Mouse (Mus musculus) spleen, adult 2 months (tissue): ENCODE measurements around the gene Slc27a5. TPM values are rescaled to one million over a fixed set of nuclear protein-coding genes. Genes with fewer than 3 reads are reported as not detected.

ENCODE experiments used
- DNase-seq, 2 experiments: peaks; one replicate each; pipeline versions ENCODE4 v3.0.0 to v3.0.0-alpha.2; 2012 to 2021; ENCODE audit warnings: low spot score in 2 of 2, low read depth in 1 of 2
- H3K27ac ChIP-seq: fragments of 200-500 bp; 2 replicates; pipeline ENCODE4 v1.5.1; 2012; ENCODE audit warnings: low read length, inconsistent platforms; ENCODE audit not compliant: insufficient read depth
- H3K27me3 ChIP-seq: fragments of 200-500 bp; 2 replicates; pipeline ENCODE4 v1.6.1; 2012; ENCODE audit warnings: mild to moderate bottlenecking, moderate library complexity, low read length, inconsistent platforms; ENCODE audit not compliant: control insufficient read depth, insufficient read depth
- H3K36me3 ChIP-seq: fragments of 200-500 bp; 2 replicates; pipeline ENCODE4 v1.6.1; 2012; ENCODE audit warnings: mild to moderate bottlenecking, low read length, inconsistent platforms; ENCODE audit not compliant: control insufficient read depth, insufficient read depth
- H3K4me1 ChIP-seq: fragments of 200-500 bp; 2 replicates; pipeline ENCODE4 v1.6.1; 2011; ENCODE audit warnings: inconsistent platforms; ENCODE audit not compliant: control insufficient read depth, insufficient read depth, insufficient read length
- H3K4me3 ChIP-seq: fragments of 200-500 bp; 2 replicates; pipeline ENCODE4 v1.5.1; 2011; ENCODE audit warnings: mild to moderate bottlenecking, inconsistent platforms; ENCODE audit not compliant: insufficient read depth, insufficient read length; ENCODE audit errors: extremely low read depth
- CTCF ChIP-seq: fragments of 200-500 bp; IDR thresholded peaks from 2 replicates; pipeline ENCODE4 v1.5.1; 2011; ENCODE audit warnings: mild to moderate bottlenecking, inconsistent platforms; ENCODE audit not compliant: insufficient read depth, insufficient read length, insufficient replicate concordance; ENCODE audit errors: extremely low read depth
- POLR2A ChIP-seq: fragments of 200-500 bp; IDR thresholded peaks from 2 replicates; pipeline ENCODE4 v1.6.1; 2011; ENCODE audit warnings: low read depth, low read length, inconsistent platforms
- WGBS: fragments of 180-500 bp; shearing (Covaris S2); methylation state at CpG from one replicate; pipeline ENCODE4 v1.1.7; 2018; 5-methylcytosine and 5-hydroxymethylcytosine counted together
- polyA plus RNA-seq: library from polyadenylated mRNA; depleted of rRNA; stranded (reverse); fragments of >200 nt; gene quantifications from 2 replicates; pipeline ENCODE4 v1.2.3, GENCODE M21; 2012

The Slc27a5 gene
- polyA plus RNA-seq, 1 experiment = 0.21 TPM

DNA sequence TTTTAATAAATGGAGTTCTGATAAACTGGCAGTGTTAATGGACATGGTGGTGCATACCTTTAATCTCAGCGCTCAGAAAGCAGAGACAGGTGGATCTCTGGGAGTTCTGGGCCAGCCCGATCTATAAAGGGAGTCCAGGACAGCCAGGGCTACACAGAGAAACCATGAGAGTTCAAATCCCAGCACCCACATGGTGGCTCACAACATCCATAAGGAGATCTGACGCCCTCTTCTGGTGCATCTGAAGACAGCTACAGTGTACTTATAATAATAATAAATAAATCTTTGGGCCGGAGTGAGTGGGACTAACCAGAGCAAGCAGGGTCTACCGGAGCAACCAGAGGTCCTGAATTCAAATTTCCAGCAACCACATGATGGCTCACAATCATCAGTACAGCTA is 5.4 kb upstream of the Slc27a5 start:
- H3K36me3 ChIP-seq = peaks cover 14% of the 10 kb centered on the region
- H3K4me3 ChIP-seq = no peak overlapping the region
- H3K27ac ChIP-seq = no peak overlapping the region
- 89% methylated on average over 5 of the region's 5 CpGs for WGBS
- H3K4me1 ChIP-seq = no peaks in the 10 kb centered on the region
- no peaks in the 10 kb centered on the region for H3K27me3 ChIP-seq
- no peak for DNase-seq
- no peak for TF ChIP-seq CTCF
- no peak for TF ChIP-seq POLR2A

- WGBS = 82% methylated on average over 1 of the region's 1 CpGs
- no peak for TF ChIP-seq POLR2A
- no peak for TF ChIP-seq CTCF
- H3K4me3 ChIP-seq = no peak overlapping the region
- peaks cover 5% of the 10 kb centered on the region for H3K36me3 ChIP-seq
- no peaks in the 10 kb centered on the region for H3K27me3 ChIP-seq
- no peak for DNase-seq
- no peak overlapping the region for H3K27ac ChIP-seq
- no peaks in the 10 kb centered on the region for H3K4me1 ChIP-seq
Measured at GRCm38 (mm10) chr7:13001584-13001983, 3.6 kb upstream of the Slc27a5 start.

- TF ChIP-seq POLR2A (no peak), CTCF (no peak)
- no peak within 1 kb of the TSS for H3K4me3 ChIP-seq
- H3K36me3 ChIP-seq = no peaks in the 10 kb centered on the region
- H3K27ac ChIP-seq = no peak within 1 kb of the TSS
- WGBS = 82% methylated on average over 3 of the region's 3 CpGs
- no peak for DNase-seq
- no peaks in the 10 kb centered on the region for H3K4me1 ChIP-seq
- H3K27me3 ChIP-seq = no peaks in the 10 kb centered on the region
Measured at GRCm38 (mm10) chr7:12998851-12999250, 859 bp upstream of the Slc27a5 start, which contains the start of gene Trim28. Gene Trim28, plus strand, starts transcription at chr7:12999114.

DNA sequence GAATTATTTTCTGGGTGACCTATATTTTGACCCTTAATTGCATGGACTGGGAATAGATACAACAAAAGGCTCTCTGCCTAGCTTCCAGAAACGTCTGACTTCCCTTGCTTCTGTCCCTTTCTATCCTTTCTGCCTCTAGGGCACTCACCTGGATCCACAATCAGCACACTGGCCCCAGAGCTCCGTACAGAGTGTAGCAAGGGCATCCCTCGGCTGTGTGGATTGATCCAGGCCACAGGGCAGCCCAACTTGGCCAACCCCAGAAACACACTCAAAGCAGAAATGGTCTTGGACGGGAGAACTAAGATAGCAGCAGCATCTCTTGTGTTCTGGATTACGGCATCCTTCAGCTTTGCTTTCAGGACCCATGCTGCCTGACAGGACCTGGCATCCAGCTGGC is 762 bp downstream of the Slc27a5 start:
- no peaks in the 10 kb centered on the region for H3K36me3 ChIP-seq
- no peak for DNase-seq
- no peak overlapping the region for H3K27ac ChIP-seq
- WGBS = 80% methylated on average over 5 of the region's 5 CpGs
- H3K4me3 ChIP-seq = no peak overlapping the region
- TF ChIP-seq CTCF (no peak), POLR2A (no peak)
- H3K4me1 ChIP-seq = no peaks in the 10 kb centered on the region
- no peaks in the 10 kb centered on the region for H3K27me3 ChIP-seq

GRCm38 (mm10) chr7:12995862-12996261 is 2.1 kb downstream of the Slc27a5 start:
- H3K27ac ChIP-seq = no peak overlapping the region
- no peaks in the 10 kb centered on the region for H3K4me1 ChIP-seq
- DNase-seq = no peak
- H3K36me3 ChIP-seq = no peaks in the 10 kb centered on the region
- H3K4me3 ChIP-seq = no peak overlapping the region
- H3K27me3 ChIP-seq = no peaks in the 10 kb centered on the region
- no peak for TF ChIP-seq CTCF
- no peak for TF ChIP-seq POLR2A

- H3K27ac ChIP-seq = no peak overlapping the region
- H3K4me3 ChIP-seq = no peak overlapping the region
- H3K4me1 ChIP-seq = no peaks in the 10 kb centered on the region
- 90% methylated on average over 10 of the region's 10 CpGs for WGBS
- DNase-seq = no peak
- H3K36me3 ChIP-seq = no peaks in the 10 kb centered on the region
- H3K27me3 ChIP-seq = no peaks in the 10 kb centered on the region
- TF ChIP-seq CTCF (no peak), POLR2A (no peak)
Measured at GRCm38 (mm10) chr7:12993148-12993547, 4.8 kb downstream of the Slc27a5 start.

GRCm38 (mm10) chr7:12992222-12992621 is 5.8 kb downstream of the Slc27a5 start:
- DNase-seq = peak; percentile 33 to 42
- Histone ChIP-seq H3K36me3 (no peaks in the 10 kb centered on the region), H3K27me3 (no peaks in the 10 kb centered on the region), H3K4me3 (no peak overlapping the region), H3K27ac (no peak overlapping the region), H3K4me1 (no peaks in the 10 kb centered on the region)
- no peak for TF ChIP-seq CTCF
- TF ChIP-seq POLR2A = no peak
- 8% methylated on average over 3 of the region's 3 CpGs for WGBS
